Mouse (Mus musculus) gastrocnemius, postnatal 4 days (tissue): Measurements from ENCODE around the gene Hnrnph1. TPM values are rescaled to one million over a fixed set of nuclear protein-coding genes. Genes with fewer than 3 reads are reported as not detected.

ENCODE experiments used
- DNase-seq, 2 experiments: peaks; one replicate each; pipeline ENCODE4 v3.0.0; 2021 to 2022; ENCODE audit warnings: low spot score in 2 of 2, mixed read lengths in 2 of 2
- microRNA-seq: library from miRNA; unstranded; fragments of <30 nt; microRNA quantifications from one replicate; pipeline ENCODE4 v1.2.0, GENCODE M21; 2021
- total RNA-seq, 2 experiments: library from RNA; stranded (reverse); gene quantifications; 2 replicates each; pipeline ENCODE4 v1.2.3; 2021

Gene Hnrnph1
- total RNA-seq, 2 experiments from 2014 or later: 217 to 271 TPM

GRCm38 (mm10) chr11:50398803-50399202, 22.0 kb downstream of the Hnrnph1 start:
- no peak for DNase-seq

GRCm38 (mm10) chr11:50402481-50402880, 25.7 kb downstream of the Hnrnph1 start:
- no peak for DNase-seq

- DNase-seq: no peak
Measured at GRCm38 (mm10) chr11:50403367-50404014, 26.7 kb downstream of the Hnrnph1 start.

- no peak for DNase-seq
Measured at GRCm38 (mm10) chr11:50407235-50407634, 30.4 kb downstream of the Hnrnph1 start.

GRCm38 (mm10) chr11:50415563-50416241, 38.9 kb downstream of the Hnrnph1 start:
- DNase-seq: no peak

GRCm38 (mm10) chr11:50417856-50418255, 41.1 kb downstream of the Hnrnph1 start:
- DNase-seq: no peak

GRCm38 (mm10) chr11:50421461-50421860, 44.7 kb downstream of the Hnrnph1 start:
- no peak for DNase-seq

GRCm38 (mm10) chr11:50421934-50422780, 45.4 kb downstream of the Hnrnph1 start:
- peak in 1 of 2 experiments; percentile 29 for DNase-seq

GRCm38 (mm10) chr11:50426056-50426455, 49.3 kb downstream of the Hnrnph1 start:
- no peak for DNase-seq

GRCm38 (mm10) chr11:50430277-50431133, 53.7 kb downstream of the Hnrnph1 start, which contains the start of gene Rufy1:
Gene Rufy1, minus strand, starts transcription at chr11:50431125.
- peak; percentile 77 to 89 for DNase-seq

GRCm38 (mm10) chr11:50431134-50432068, 54.6 kb downstream of the Hnrnph1 start:
- DNase-seq: no peak

- DNase-seq: no peak
Measured at GRCm38 (mm10) chr11:50432069-50432440, 55.3 kb downstream of the Hnrnph1 start.

GRCm38 (mm10) chr11:50432896-50433295, 56.1 kb downstream of the Hnrnph1 start:
- DNase-seq: no peak

Small RNA genes lying within 50 kb of the gene (microRNA-seq; reads per million reads assigned to microRNA genes)
- not detected for gene Mir804

Other genes starting within 250 kb of the Hnrnph1 start
- gene Tbc1d9b, start 245.6 kb upstream of the Hnrnph1 start, total RNA-seq: 10 to 100 TPM; 36.1 to 37.3 TPM
- 1 to 10 TPM; 9.7 to 9.8 TPM for gene Mrnip, start 202.5 kb upstream of the Hnrnph1 start, total RNA-seq
- 100 to 1,000 TPM; 204 to 225 TPM for gene Sqstm1, start 166.2 kb upstream of the Hnrnph1 start, total RNA-seq
- gene Mgat4b, start 166.1 kb upstream of the Hnrnph1 start, total RNA-seq: 10 to 100 TPM; 37.0 to 40.1 TPM
- 1 to 10 TPM; 5.7 to 7.3 TPM for gene Ltc4s, start 138.4 kb upstream of the Hnrnph1 start, total RNA-seq
- gene Maml1, start 84.7 kb upstream of the Hnrnph1 start, total RNA-seq: 10 to 100 TPM; 17.9 to 19.0 TPM
- gene Canx, start 51.3 kb upstream of the Hnrnph1 start, total RNA-seq: 100 to 1,000 TPM; 216 to 225 TPM
- gene Cby3, start 22.5 kb upstream of the Hnrnph1 start, total RNA-seq: not detected
- gene Rufy1, start 54.1 kb downstream of the Hnrnph1 start, total RNA-seq: 10 to 100 TPM; 22.3 to 23.5 TPM
- gene Adamts2, start 225.1 kb downstream of the Hnrnph1 start, total RNA-seq: 10 to 100 TPM; 38.0 to 42.3 TPM